Mouse (Mus musculus): ENCODE results near the gene Thnsl2. TPM values are rescaled to one million over a fixed set of nuclear protein-coding genes. Genes with fewer than 3 reads are reported as not detected.

The Thnsl2 gene
- 10 to 100 TPM in 2 of 4 experiments, 1 to 10 TPM in 2; 8.9 to 12.8 (median 9.8) TPM for total RNA-seq (2022)

DNA sequence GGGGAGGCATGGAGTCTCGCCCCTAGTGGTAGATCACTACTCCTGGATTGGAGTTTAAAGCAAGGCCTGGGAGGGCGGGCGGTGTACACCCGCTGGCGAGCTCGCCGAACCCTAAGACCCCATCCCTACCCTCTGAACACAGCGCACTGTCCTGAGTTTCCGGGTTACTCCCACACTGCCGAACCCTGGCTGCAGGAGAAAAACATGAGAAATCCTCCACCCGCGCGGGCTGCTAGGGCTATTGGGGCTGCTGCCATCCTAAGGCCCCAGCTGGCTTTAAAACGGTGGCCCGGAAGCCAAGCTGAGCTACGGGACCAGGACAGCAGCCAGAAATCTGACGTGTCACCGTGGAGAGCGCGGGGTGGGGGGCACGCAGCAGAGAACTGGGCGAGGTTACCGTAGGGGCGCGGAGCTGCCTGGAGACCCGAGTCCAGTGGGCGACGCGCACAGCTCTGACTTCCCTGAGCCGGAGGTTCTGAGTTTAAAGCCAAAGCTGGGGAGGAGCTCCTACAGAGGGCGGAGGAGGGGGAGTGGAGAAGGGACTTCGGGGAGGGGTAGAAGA, at the start of gene Thnsl2:
Gene Thnsl2, minus strand, starts transcription at position 546 of the 562 bp plus-strand sequence.
- DNase-seq (ENCODE audit: low spot score in 2 of 2): peak; percentile 60 to 70

DNA sequence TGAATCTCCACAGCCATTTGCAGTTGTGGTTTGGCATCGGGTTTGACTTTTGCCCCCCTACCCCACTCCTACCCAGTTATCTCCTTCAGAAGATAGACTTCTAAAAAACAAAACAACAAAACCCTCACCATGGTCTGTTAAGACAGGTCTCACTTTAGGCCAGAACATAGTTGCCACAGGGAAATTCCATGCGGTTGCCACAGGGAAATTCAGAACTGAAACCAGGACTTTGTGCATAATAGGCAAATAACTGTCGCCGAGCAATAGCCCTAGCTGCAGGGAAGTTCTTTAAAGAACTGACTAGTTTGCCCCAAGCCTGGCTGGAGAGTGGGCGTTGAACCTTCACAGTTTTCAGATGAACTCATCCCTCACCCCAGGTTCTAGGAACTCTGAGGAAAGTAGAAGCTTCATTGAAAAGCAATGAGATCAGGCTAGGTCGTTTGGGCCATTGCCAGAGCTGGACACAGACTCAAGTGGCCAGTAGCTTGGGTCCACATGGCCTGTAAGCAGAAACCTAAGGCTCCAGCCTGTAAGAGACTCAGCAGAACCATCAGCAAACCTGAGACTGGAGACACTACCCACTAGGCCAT, 49.0 kb upstream of the Thnsl2 start:
- no peak for DNase-seq (ENCODE audit: low spot score in 2 of 2)

DNA sequence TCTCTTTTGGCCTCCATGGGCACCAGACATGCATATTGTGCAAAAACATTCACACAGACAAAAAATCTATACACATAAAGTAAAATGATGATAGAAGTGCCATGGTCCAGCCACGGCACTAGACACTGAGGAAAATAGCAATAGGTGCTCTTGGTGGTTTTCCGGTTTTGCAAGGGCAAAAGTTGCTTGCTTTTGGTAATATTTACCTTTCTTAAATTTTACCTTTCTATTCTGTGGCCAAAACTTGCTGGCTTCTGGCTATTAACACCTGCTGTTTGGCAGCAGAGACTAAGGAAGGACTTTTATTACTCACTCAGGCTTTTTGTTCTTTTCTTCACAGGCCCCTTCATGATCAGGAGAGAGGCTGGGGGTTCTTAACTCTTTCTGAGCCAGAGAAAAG, 46.3 kb upstream of the Thnsl2 start:
- DNase-seq (ENCODE audit: low spot score in 2 of 2): no peak

- no peak for DNase-seq (ENCODE audit: low spot score in 2 of 2)
Measured at GRCm38 (mm10) chr6:71189578-71189977, 45.3 kb upstream of the Thnsl2 start.

- DNase-seq (ENCODE audit: low spot score in 2 of 2): no peak
Measured at GRCm38 (mm10) chr6:71184941-71185604, 40.8 kb upstream of the Thnsl2 start.

- no peak for DNase-seq (ENCODE audit: low spot score in 2 of 2)
Measured at GRCm38 (mm10) chr6:71180596-71180995, 36.4 kb upstream of the Thnsl2 start.

- DNase-seq (ENCODE audit: low spot score in 2 of 2): no peak
Measured at GRCm38 (mm10) chr6:71172812-71173580, 28.8 kb upstream of the Thnsl2 start.

- DNase-seq (ENCODE audit: low spot score in 2 of 2): no peak
Measured at GRCm38 (mm10) chr6:71166551-71167169, 22.4 kb upstream of the Thnsl2 start.

DNA sequence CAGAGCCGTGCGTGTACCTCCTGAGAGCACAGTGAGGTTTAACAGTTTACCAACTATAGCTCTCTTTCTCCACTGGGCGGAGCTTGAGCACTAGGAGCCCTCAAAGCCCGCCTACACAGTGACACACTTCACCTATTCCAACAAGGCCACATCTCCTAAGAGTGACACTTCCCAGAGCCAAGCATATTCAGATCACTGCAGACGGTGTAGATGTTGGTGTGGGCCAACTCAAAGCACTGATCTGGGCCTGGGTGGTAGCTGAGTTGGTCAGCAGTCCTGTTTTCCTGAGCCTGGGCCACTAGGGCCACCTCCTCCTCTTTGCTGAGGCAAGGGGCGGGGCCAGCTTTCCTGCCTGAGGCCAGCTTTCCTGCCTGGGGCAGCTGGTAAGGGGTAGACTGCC, 20.2 kb upstream of the Thnsl2 start:
- DNase-seq (ENCODE audit: low spot score in 2 of 2): no peak

DNA sequence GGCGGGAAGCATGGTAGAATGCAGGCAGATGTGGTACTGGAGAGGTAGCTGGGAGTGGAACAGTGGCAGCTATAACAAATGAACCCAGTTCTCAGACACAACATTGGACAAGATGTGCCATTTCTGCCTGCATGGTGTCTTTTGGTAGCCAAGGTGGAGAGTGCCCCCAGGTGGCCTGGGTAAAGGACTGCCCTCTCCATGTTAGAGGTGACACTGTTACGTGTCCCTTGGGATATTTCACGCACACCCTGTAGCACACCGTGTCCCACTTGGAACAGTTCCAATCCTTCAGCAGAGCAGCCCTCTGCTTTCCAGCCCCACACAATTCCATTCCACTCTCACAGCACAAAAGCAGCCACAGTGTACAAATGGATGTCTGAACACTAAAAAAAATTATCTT, 18.0 kb upstream of the Thnsl2 start:
- no peak for DNase-seq (ENCODE audit: low spot score in 2 of 2)

- DNase-seq (ENCODE audit: low spot score in 2 of 2): no peak
Measured at GRCm38 (mm10) chr6:71161290-71161689, 17.1 kb upstream of the Thnsl2 start.

- no peak for DNase-seq (ENCODE audit: low spot score in 2 of 2)
Measured at GRCm38 (mm10) chr6:71156674-71157326, 12.6 kb upstream of the Thnsl2 start.

GRCm38 (mm10) chr6:71154861-71155260, 10.6 kb upstream of the Thnsl2 start:
- no peak for DNase-seq (ENCODE audit: low spot score in 2 of 2)

DNA sequence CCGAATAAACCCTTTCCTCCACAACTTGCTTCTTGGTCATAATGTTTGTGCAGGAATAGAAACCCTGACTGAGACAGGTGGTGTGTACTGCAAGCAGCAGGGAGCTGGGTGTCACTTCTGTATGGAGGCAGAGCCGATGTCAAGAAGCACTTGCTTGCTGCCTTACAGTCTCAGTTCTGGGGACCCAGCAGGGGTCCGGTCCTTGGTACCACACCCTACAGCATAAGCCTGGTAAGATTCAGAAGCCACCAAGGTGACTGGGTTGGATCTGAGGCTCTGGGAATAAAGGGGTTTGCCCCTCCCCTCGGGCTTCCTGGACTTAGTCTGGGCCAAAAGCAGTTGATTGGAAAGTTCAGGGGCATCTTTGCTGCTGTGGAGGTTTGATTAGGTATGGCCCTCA, 9.2 kb upstream of the Thnsl2 start:
- no peak for DNase-seq (ENCODE audit: low spot score in 2 of 2)

DNA sequence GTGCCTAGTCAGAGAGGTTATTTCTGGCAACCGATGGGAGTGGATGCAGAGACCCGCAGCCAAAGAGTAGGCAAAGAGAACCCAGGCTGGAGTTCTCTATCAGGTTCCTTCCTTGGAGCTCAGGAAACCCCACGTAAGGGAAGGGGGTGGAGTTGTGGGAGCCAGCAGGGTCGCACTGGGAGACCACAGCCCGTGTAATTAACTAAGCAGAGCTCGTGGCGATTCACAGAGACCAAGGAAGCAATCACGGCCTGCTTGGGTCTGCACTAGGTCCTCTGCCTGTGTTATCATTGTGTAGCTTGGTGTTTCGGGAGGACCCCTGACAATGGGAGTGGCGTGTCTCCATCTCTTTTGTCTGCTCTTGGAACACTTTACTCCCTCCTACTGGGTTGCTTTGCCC, 6.9 kb upstream of the Thnsl2 start:
- no peak for DNase-seq (ENCODE audit: low spot score in 2 of 2)

GRCm38 (mm10) chr6:71149534-71149933, 5.3 kb upstream of the Thnsl2 start:
- DNase-seq (ENCODE audit: low spot score in 2 of 2): no peak

GRCm38 (mm10) chr6:71148336-71148735, 4.1 kb upstream of the Thnsl2 start:
- no peak for DNase-seq (ENCODE audit: low spot score in 2 of 2)

GRCm38 (mm10) chr6:71145288-71145989, 1.2 kb upstream of the Thnsl2 start:
- DNase-seq (ENCODE audit: low spot score in 2 of 2): no peak

GRCm38 (mm10) chr6:71143154-71143893, 915 bp downstream of the Thnsl2 start:
- DNase-seq (ENCODE audit: low spot score in 2 of 2): no peak

- no peak for DNase-seq (ENCODE audit: low spot score in 2 of 2)
Measured at GRCm38 (mm10) chr6:71135031-71135430, 9.2 kb downstream of the Thnsl2 start.
